Mouse (Mus musculus) spleen, adult 2 months (tissue): ENCODE data around the gene Fam32a. TPM values are rescaled to one million over a fixed set of nuclear protein-coding genes. Genes with fewer than 3 reads are reported as not detected.

ENCODE experiments used
- DNase-seq, 2 experiments: peaks; one replicate each; pipeline versions ENCODE4 v3.0.0 to v3.0.0-alpha.2; 2012 to 2021; ENCODE audit warnings: low spot score in 2 of 2, low read depth in 1 of 2
- H3K27ac ChIP-seq: fragments of 200-500 bp; 2 replicates; pipeline ENCODE4 v1.5.1; 2012; ENCODE audit warnings: low read length, inconsistent platforms; ENCODE audit not compliant: insufficient read depth
- H3K27me3 ChIP-seq: fragments of 200-500 bp; 2 replicates; pipeline ENCODE4 v1.6.1; 2012; ENCODE audit warnings: mild to moderate bottlenecking, moderate library complexity, low read length, inconsistent platforms; ENCODE audit not compliant: control insufficient read depth, insufficient read depth
- H3K36me3 ChIP-seq: fragments of 200-500 bp; 2 replicates; pipeline ENCODE4 v1.6.1; 2012; ENCODE audit warnings: mild to moderate bottlenecking, low read length, inconsistent platforms; ENCODE audit not compliant: control insufficient read depth, insufficient read depth
- H3K4me1 ChIP-seq: fragments of 200-500 bp; 2 replicates; pipeline ENCODE4 v1.6.1; 2011; ENCODE audit warnings: inconsistent platforms; ENCODE audit not compliant: control insufficient read depth, insufficient read depth, insufficient read length
- H3K4me3 ChIP-seq: fragments of 200-500 bp; 2 replicates; pipeline ENCODE4 v1.5.1; 2011; ENCODE audit warnings: mild to moderate bottlenecking, inconsistent platforms; ENCODE audit not compliant: insufficient read depth, insufficient read length; ENCODE audit errors: extremely low read depth
- CTCF ChIP-seq: fragments of 200-500 bp; IDR thresholded peaks from 2 replicates; pipeline ENCODE4 v1.5.1; 2011; ENCODE audit warnings: mild to moderate bottlenecking, inconsistent platforms; ENCODE audit not compliant: insufficient read depth, insufficient read length, insufficient replicate concordance; ENCODE audit errors: extremely low read depth
- POLR2A ChIP-seq: fragments of 200-500 bp; IDR thresholded peaks from 2 replicates; pipeline ENCODE4 v1.6.1; 2011; ENCODE audit warnings: low read depth, low read length, inconsistent platforms
- WGBS: fragments of 180-500 bp; shearing (Covaris S2); methylation state at CpG from one replicate; pipeline ENCODE4 v1.1.7; 2018; 5-methylcytosine and 5-hydroxymethylcytosine counted together
- polyA plus RNA-seq: library from polyadenylated mRNA; depleted of rRNA; stranded (reverse); fragments of >200 nt; gene quantifications from 2 replicates; pipeline ENCODE4 v1.2.3, GENCODE M21; 2012

Gene Fam32a
- polyA plus RNA-seq, 1 experiment, result 31.3 TPM

GRCm38 (mm10) chr8:72266671-72267070, 47.1 kb downstream of the Fam32a start:
- Histone ChIP-seq H3K27me3 (no peaks in the 10 kb centered on the region), H3K27ac (peak overlapping the region; percentile 80), H3K36me3 (no peaks in the 10 kb centered on the region), H3K4me1 (peaks cover 43% of the 10 kb centered on the region; the same call in 1 of the 2 replicates), H3K4me3 (no peak overlapping the region)
- TF ChIP-seq CTCF (no peak), POLR2A (no peak)
- DNase-seq, result no peak

GRCm38 (mm10) chr8:72267106-72267505, 47.6 kb downstream of the Fam32a start:
- TF ChIP-seq POLR2A, result peak; percentile 4; the same call in 1 of the 2 replicates
- TF ChIP-seq CTCF, result no peak
- Histone ChIP-seq H3K27ac (peak overlapping the region; percentile 89), H3K27me3 (no peaks in the 10 kb centered on the region), H3K4me3 (no peak overlapping the region), H3K36me3 (no peaks in the 10 kb centered on the region), H3K4me1 (peaks cover 44% of the 10 kb centered on the region; the same call in 1 of the 2 replicates)
- DNase-seq, result peak; percentile 67 to 69
- WGBS, result 52% methylated on average over 8 of the region's 8 CpGs

- TF ChIP-seq CTCF, result no peak
- TF ChIP-seq POLR2A, result peak; percentile 23
- Histone ChIP-seq H3K4me3 (peak overlapping the region; percentile 3; the same call in 1 of the 2 replicates), H3K27ac (peak overlapping the region; percentile 89), H3K36me3 (no peaks in the 10 kb centered on the region), H3K4me1 (peaks cover 51% of the 10 kb centered on the region; the same call in 1 of the 2 replicates), H3K27me3 (no peaks in the 10 kb centered on the region)
- WGBS, result 18% methylated on average over 15 of the region's 15 CpGs
- DNase-seq, result peak in 1 of 2 experiments; percentile 65
These were observed 48.8 kb downstream of the Fam32a start for GRCm38 (mm10) chr8:72268356-72268755.

- H3K4me3 ChIP-seq, result no peak overlapping the region
- H3K27me3 ChIP-seq, result no peaks in the 10 kb centered on the region
- no peak for TF ChIP-seq CTCF
- TF ChIP-seq POLR2A, result no peak
- H3K4me1 ChIP-seq, result peaks cover 56% of the 10 kb centered on the region; the same call in 1 of the 2 replicates
- H3K27ac ChIP-seq, result peak overlapping the region; percentile 97
- H3K36me3 ChIP-seq, result no peaks in the 10 kb centered on the region
- 53% methylated on average over 12 of the region's 12 CpGs for WGBS
- DNase-seq, result peak; percentile 63 to 84
These were observed 51.1 kb downstream of the Fam32a start for GRCm38 (mm10) chr8:72270606-72271005.

- Histone ChIP-seq H3K27ac (peak overlapping the region; percentile 97), H3K4me3 (no peak overlapping the region), H3K27me3 (no peaks in the 10 kb centered on the region), H3K4me1 (peaks cover 59% of the 10 kb centered on the region; the same call in 1 of the 2 replicates), H3K36me3 (no peaks in the 10 kb centered on the region)
- 54% methylated on average over 11 of the region's 11 CpGs for WGBS
- TF ChIP-seq CTCF (no peak), POLR2A (no peak)
- DNase-seq, result no peak
These were observed 51.6 kb downstream of the Fam32a start for GRCm38 (mm10) chr8:72271051-72271660.

GRCm38 (mm10) chr8:72271691-72272090, 52.2 kb downstream of the Fam32a start:
- no peak for TF ChIP-seq POLR2A
- TF ChIP-seq CTCF, result no peak
- H3K4me3 ChIP-seq, result no peak overlapping the region
- H3K36me3 ChIP-seq, result no peaks in the 10 kb centered on the region
- peaks cover 61% of the 10 kb centered on the region; the same call in 1 of the 2 replicates for H3K4me1 ChIP-seq
- WGBS, result 41% methylated on average over 3 of the region's 3 CpGs
- H3K27me3 ChIP-seq, result no peaks in the 10 kb centered on the region
- peak overlapping the region; percentile 97 for H3K27ac ChIP-seq
- DNase-seq, result peak in 1 of 2 experiments; percentile 46

- WGBS, result 5% methylated on average over 3 of the region's 3 CpGs
- DNase-seq, result peak in 1 of 2 experiments; percentile 84
- TF ChIP-seq POLR2A, result no peak
- TF ChIP-seq CTCF, result peak; percentile 81
- peak overlapping the region; percentile 97 for H3K27ac ChIP-seq
- no peaks in the 10 kb centered on the region for H3K36me3 ChIP-seq
- H3K4me1 ChIP-seq, result peaks cover 63% of the 10 kb centered on the region; the same call in 1 of the 2 replicates
- no peak overlapping the region for H3K4me3 ChIP-seq
- H3K27me3 ChIP-seq, result no peaks in the 10 kb centered on the region
These were observed 52.8 kb downstream of the Fam32a start for GRCm38 (mm10) chr8:72272361-72272760.
